Mouse (Mus musculus): ENCODE results near the gene Armh3.

Gene Armh3

DNA sequence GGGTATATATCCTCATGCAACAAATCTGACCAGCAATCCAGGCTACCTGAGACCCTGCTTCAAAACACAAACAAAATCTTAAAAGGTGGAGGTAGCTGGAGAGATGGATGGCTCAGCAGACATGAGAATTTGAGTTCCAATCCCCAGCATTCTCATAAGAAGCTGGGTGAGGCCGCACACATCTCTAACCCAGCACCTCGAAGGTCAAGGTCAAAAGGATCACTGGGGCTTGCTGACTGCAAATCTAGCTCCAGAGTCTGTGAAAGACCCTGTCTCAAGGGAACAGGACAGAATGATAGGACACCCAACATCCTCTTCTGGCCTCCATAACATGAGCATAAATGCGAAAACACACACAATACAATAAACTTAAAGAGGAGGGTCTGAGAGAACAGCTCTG is 7.1 kb downstream of the Armh3 start:
- no peak for DNase-seq (ENCODE audit: low read depth)

DNA sequence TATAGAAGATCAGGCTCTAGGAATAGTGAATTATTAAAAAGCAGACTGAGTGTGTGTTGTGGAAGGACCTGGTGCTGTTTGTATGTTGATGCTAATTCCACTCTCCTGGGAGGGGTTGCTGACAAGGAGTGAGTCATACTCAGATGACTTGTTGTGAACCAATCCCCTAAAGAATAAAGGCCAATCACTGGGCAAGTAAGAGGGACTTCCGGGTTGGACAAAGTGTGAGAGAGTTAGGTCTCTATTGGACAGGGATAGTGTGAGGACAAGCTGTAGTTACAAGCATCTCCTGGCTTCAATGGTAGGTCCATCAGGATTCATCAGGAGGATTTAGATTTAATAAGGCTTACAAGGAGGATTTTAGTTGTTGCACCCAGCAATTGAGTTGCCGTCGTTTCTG is 10.1 kb downstream of the Armh3 start:
- no peak for DNase-seq (ENCODE audit: low read depth)

DNA sequence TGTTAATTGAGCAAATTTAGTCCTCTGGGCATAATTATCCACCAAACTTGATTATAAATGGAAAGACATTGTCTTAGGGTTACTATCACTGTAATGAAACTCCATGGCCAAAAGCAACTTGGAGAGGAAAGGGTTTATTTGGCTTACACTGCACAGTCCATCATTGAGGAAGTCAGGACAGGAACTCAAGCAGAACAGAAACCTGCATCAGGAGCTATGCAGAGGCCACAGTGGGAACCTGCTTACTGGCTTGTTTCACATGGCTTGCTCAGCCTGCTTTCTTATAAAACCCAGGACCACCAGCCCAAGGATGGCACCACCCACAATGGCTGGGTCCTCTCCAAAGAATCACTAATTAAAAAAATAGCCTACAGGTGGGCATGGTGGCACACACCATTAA is 13.9 kb downstream of the Armh3 start:
- DNase-seq (ENCODE audit: low read depth): no peak

DNA sequence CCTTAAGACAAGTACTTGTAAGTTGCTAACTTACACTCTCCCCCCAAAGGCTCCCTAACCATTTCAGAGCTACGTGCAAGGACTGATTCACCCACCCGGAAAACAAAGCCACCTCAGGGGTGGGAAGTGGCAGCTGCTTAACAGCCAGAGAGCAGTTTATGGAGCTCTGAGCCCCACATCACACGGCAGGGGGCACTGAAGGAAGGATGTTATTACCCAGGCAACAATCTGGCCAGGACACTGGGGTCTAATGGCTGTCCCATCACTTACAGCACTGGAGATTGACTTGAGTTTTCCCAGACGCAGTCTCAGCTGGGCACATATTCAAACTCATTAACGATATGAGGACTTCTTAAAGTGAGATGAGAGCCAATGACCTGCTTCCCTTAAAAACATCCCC is 37.5 kb downstream of the Armh3 start:
- no peak for DNase-seq (ENCODE audit: low read depth)

DNA sequence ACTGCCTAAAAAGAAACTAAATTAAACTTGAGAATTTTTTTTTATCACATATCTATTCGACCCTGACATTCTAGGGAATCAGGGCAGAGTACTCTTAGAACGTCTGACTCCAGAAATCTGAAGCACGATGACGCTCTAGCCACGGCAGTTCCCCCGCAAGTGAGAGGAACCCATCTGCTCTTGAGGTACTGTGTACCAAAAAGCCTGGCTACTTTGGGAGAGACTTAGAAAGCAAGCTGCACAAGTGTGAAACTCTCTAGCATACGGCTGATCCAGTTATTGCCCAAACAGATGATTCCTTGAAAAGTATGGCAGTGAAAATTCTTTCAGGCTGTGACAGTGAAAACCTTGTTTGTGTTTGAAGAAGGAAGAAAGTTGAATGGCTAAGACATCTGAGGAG is 41.6 kb downstream of the Armh3 start:
- no peak for DNase-seq (ENCODE audit: low read depth)

DNA sequence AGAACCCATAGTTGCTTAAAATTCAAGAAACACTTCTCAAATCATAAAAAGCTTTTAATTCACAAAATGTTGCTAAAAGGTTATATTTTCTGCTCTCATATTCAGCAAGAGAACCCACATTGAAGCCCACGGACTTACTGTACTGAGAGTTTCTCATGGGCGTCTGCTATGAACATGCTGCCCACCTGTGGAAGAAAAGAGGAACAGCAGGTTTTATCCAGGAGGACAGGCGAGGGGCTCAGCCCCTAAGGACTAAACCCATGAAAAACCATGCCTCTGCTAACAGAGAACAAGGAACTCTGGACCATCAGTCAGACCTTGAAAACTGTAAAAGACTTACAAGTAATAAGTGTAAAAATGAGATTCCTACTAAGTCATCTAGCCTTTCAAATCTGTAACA is 45.0 kb downstream of the Armh3 start:
- DNase-seq (ENCODE audit: low read depth): peak; percentile 25

DNA sequence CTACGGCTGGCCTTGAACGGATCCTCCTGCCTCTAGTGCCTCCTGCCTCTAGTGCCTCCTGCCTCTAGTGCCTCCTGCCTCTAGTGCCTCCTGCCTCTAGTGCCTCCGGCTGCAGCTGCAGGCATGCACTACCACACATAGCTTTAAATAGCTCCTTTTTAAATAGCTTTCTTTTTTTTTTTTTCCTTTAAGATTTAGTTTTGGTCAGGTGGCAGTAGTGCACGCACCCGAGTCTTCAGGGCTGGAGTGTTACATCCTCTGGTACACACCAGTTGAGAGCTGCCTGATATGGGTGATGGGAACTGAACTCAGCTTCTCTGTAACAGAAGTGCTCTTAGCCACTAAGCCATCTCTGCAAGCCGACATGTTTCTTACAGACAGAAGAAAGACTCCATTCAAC is 49.1 kb downstream of the Armh3 start:
- DNase-seq (ENCODE audit: low read depth): no peak

DNA sequence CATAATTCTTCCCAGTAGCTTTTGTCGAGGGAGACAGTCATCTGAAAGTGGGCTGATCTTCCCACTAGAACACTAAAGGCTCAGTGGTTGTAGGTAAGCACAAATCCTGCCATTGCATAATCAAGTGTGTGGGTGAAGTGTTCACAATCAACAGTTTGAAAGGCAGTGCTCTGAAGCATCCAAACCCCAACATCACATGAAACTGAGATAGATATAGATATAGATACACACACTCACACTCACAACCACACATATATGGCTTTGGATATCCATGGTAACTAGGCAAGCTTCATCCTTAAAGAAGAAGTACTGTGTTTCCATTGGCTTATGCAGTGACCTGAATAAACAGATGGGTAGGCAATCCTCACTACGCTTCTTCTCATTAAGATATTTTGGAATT is 50.5 kb downstream of the Armh3 start:
- no peak for DNase-seq (ENCODE audit: low read depth)

DNA sequence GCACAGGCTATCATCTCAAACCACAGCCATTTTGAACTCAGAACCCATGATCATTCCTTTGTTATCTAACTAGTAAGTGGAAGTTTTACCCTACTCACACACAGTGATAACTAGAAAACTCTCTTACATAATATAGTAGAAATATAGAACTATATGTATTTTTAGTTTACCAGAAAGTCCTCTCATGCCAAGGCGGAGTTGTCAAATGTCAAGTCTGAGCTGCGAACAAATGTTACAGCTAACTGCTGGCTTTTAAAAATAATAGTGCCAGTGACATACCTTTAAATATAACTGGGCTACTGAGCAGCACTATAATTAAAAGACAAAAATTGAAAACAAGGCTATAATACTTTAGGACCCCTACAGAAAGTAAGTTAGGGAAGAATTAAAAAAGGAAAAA is 51.0 kb downstream of the Armh3 start:
- DNase-seq (ENCODE audit: low read depth): no peak

DNA sequence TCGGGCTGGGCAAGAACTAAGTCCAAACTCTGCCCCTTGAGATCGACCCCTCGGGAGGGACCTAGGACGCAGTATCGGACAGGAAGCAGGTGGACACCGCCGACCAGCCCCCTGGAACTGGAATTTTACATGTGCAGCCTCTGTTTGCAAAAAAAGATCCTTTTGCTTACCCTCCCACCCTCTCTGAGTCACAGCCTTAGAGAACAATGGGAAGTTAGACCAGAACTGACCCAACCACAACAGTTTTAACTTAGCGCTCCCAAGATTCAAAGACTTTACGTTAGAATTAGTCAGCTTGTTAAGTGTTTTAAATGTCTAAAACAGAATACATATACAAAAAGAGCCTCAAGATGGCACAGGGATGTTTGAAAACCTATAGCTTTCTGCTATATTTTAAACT is 51.7 kb downstream of the Armh3 start:
- DNase-seq (ENCODE audit: low read depth): no peak

DNA sequence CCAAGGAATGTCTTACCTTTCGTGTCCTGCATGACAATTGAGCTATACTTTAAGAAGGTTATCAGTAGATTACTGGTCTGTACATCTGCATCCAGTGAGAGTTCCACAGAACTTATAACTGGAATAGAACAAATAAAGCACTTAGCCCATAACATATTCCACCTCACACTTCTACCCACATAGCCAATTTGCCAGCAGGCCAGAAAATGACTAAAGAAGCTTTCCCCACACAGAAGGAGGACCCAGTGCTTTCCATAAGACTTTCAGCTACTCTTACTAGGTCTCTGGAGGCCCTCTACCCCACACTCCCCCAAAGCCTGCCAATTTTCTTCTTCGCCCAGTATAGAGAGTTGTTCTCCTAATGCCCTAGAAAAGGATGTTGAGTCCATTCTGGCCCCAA is 52.3 kb downstream of the Armh3 start:
- DNase-seq (ENCODE audit: low read depth): no peak

DNA sequence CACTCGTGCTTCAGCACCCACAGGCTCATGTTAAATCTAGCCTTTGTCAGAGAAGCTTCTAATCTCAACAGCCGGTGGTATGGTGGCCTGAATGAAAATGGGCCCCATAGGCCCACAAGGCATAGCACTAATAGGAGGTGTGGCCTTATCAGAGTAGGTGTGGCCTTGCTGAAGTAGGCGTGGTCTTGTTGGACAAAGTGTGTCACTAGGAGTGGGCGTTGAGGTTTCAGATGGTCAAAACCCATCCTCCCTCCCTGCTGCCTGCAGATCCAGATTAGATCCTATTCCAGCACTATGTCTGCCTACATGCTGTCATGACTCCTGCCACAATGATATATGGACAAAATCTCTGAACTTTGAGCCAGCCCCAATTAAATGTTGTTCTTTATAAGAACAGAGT is 54.5 kb downstream of the Armh3 start:
- DNase-seq (ENCODE audit: low read depth): peak; percentile 29

DNA sequence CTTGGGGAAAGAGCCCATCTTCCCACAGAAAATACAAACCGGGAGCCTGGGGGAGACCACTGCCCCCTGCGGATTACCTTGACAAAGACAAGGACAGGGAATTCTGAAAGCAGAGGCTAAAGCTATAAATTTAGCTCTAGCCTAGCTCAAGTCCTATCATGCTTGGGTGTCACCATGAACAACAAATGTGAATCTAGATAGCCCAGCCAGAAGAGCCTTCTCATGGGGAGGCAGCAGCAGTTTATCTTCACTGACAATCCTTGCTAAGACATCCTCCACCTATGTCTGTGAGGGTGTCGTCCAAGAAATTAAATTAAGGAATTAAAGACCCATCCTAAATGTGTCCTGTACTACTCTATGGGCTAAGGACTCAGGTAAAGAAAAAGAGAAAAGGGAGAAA is 60.2 kb downstream of the Armh3 start:
- DNase-seq (ENCODE audit: low read depth): no peak

DNA sequence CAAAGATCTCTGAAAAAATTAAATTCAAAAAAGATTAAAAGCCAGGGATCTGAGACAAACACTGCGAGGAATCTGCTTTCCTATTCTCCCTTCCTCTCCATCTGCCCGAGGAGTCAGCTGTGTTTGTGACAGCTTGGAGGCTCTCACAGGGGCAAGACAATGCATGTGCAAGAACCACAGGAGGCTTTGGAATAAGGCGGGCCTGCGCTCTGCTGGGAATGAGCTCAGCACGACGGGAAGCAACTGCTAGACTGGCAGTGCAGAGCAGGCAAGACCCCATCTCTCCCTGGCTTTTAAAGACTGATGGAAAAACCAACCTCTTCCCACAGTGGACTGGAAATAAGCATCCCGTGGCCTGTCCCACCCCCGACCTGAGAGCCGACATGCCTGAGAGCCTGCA is 60.8 kb downstream of the Armh3 start:
- no peak for DNase-seq (ENCODE audit: low read depth)

DNA sequence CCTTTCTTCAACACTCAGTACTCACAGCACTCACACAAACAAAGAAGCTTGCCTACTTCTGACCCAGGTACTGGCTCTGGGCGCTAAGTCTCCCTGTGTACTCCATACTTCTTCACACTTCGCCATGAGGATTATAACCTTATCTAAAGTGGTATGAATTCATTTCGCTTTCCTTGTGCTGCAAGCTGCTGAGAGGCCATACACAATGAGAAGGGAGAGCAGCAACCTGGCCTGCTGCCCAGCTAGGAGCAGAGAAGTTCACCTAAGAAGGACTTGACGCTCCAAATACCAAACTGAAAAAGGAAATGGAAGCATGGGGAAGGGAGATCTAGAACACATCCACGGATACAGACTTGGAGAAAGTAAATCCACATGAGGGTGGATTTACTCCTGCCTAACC is 71.1 kb downstream of the Armh3 start:
- DNase-seq (ENCODE audit: low read depth): no peak

DNA sequence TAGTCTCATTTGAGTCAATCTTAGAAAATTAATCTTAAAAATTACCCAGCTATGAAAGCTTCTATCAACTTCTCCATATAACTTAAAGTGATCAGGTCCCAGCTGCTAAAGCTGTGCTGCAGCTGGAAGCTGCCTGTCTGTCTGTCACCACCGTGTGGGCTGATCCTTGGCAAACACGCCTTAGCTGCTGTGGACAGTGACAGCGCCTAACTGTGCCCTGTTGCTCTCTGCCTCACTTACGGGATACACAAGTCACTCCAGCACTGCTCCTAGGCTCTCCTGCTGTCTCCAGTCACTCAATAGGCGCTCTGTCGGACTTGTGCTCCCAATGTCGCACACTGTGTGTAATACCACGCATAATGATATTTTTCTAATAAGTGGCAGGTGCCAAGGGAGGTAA is 71.9 kb downstream of the Armh3 start:
- DNase-seq (ENCODE audit: low read depth): no peak

DNA sequence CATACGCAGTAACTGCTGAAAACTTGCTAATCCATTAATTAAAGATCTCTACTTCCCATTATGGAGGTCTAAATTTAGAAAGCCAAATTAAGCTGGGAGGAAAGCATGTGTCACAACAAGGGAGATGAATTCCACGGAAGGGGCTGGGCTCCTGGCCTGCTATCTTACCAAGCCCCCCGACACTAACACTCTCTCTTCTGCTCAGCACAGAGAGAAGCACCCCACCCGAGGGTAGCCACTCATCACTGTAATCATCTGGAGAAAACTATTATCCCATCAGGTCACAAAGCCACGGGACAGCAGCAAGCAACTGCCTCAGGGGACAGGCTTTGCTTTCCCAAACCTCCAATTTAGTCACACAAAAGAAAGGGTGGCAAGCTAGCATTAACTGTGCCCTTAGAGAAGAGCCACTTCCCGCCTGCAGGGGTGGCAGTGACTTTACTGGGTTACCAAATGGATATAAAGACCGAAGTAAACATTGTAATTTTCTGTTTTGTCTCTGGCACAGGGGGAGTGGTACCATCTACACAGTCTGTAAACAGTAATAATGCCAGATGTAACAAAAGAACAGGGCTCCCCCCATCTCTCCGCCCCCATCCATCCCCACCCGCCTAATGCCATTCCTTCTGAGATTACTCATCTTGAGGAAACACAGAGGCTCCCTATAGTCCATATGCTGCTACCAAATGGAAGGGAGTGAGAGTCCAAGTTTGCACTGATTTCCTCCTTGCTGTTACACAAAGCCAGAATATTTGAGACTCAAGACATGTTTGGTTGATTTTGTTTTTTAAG is 77.8 kb downstream of the Armh3 start:
- no peak for DNase-seq (ENCODE audit: low read depth)

DNA sequence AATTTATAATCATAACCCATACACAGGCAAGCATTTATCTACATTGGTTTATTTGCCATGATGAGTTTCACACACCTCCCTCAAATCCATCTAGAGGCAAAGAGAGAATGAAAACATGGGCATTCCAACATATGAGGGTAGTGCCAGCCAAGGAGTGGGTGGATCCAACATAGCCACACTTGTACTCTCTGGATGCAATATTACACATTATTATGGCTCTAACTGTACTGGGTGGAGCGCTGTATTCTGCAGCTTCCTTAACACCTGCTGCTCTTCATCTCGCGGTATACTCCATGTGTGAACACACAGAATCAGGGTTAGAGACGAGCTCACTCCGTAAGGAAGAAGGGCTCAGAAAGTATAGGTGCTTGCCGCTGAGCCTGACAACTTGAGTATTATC is 79.9 kb downstream of the Armh3 start:
- DNase-seq (ENCODE audit: low read depth): no peak

DNA sequence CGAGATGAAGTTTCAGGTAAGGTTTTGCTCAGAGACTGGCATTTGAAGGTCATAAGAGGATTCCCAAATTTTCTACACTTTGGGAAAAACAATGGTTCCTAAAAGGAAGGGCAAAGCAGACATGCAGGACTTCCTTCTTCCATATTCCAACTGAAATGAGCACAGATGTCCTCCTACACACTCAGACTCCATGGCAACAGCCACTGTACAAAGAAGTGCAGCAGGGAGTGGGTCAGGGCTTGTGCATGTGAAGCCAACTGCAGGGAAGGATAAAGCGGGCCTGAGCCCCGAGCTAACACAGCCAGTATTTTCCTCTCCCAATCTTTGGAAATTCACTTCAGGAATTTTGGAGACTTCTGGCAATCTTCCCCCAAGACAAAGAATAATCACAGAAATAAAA is 80.4 kb downstream of the Armh3 start:
- DNase-seq (ENCODE audit: low read depth): no peak

DNA sequence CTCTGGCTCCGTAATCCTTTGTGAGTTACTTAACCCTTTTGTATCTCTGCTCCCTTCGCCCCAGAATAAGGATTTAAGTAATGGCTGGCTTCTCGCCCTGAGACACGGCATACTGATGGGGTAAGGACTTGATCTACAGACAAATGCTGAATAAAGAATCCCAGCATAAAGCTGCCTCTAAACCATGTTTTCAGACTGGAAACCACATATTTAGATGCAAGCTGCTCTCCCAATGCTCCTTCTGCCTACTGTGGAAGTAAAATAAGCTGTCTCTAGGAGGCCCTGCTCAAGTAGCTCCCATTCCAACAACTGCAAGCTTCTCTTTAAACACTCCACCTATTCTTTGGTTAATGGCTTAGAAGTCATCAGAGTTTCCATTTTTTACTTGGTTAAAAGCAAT is 81.8 kb downstream of the Armh3 start:
- no peak for DNase-seq (ENCODE audit: low read depth)

DNA sequence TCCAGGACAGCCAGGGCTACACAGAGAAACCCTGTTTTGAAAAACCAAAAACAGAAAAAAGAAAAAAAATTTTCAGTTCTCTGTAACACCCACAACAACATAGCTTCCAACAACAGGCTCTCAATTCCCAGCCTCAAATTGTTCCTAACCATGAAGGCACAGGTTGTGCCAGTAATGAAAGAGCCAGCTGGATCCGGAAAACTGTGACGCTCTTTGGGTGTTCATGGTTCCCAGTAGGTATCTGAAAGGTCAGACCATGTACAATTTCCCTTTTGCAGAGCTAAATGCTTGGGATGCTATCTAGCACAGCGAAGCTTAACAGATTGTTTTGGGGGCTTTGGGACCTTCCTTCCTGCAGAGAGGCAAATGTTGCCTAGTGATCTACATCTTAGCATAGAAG is 82.3 kb downstream of the Armh3 start:
- no peak for DNase-seq (ENCODE audit: low read depth)

DNA sequence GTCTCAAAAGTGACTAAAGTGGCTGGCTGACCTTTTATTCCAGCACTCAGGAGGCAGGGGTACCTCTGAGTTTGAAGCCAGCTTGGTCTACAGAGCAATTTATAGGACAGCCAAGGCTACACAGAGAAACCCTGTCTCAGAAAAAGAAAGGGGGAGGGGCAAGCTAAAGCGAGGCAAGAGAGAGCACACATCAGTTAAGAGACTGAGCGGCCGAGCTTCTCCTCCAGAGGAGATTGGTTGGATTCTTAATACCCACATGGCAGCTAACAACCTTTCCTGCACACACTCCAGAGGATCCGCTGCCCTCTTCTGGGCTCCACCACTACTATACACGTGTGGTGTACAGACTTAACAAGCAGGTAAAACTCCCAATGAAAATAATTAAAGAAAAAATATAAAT is 85.3 kb downstream of the Armh3 start:
- DNase-seq (ENCODE audit: low read depth): no peak

DNA sequence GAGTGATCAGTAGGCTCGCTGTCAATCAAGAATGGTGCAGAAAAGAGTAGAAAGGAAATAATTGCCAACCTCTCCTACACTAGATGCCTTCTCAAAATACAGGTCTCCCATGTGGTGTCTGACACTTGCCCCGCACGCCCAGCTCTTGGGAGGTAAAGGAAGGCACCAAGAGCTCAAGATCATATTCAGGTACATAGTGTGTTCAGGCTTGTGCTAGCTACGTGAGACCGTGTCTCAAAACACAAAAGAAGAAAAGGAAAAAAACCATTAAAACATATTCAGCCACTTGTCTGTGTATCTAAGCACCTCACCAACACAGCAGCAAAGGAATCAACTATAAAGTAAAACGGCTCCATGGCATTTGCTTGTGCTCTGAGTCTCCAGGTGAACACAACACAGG is 85.9 kb downstream of the Armh3 start:
- no peak for DNase-seq (ENCODE audit: low read depth)

DNA sequence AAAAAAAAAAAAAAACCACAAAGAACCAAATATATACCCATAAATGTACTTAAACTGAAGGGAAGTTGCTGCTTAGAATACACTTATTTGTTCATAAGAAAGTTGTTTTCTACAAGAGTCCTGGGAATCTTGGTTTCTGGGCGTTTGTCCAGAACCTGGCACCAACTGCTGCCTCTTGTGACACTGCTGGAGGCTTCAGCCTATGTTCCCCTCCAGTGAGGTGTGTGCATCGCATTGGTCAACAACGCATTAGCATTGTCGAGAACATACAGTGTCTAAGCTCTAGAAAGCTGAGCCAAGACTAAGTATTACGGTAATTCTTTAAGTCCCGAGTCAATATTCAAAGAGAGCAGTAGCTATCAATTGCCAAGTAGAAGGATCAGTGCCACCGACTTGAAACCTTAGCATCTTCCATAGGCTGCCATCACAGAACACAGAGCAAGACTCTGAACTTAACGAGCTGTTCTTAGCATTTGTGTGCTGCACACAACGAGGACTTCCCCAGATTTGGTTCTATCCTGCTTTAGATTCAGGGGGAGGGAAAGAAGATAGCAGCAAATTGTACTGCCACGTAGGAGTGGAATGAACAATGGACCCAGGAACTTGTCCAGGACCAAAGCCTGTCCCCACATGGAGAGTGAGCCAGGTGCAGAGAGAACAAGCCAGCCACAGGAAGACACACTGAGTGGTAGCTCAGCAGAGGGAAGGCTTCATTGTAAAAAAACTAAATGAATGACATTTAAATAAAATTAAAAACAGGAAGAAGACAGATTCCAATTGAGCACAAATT is 86.9 kb downstream of the Armh3 start:
- DNase-seq (ENCODE audit: low read depth): no peak
